Mouse (Mus musculus) urinary bladder, postnatal 14 days (tissue): ENCODE results near the gene Zyx.

Experiments
- DNase-seq: peaks from one replicate; pipeline ENCODE4 v3.0.0; 2021; ENCODE audit warnings: low spot score

The Zyx gene

GRCm38 (mm10) chr6:42370630-42371363 lies 21.4 kb downstream of the Zyx start:
- no peak for DNase-seq

DNA sequence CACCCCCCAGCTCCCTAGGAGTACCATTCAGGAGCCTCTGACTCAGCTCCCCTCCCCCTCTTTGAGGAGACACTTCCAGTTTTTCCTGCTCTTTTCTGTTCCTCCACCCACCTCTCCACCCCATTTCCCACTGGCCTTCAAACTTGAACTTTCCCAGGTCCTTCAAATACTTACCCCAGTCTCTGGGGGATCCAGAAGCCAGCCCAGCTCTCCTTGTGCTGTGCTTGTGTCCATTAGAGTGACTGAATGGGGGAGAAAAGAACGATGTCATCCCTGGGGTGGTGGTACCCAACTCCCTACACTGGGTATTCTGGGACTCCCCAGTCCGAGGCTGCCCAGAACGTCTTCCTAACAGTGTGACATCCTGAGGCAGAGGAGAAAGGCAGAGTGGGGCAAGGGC lies 22.6 kb downstream of the Zyx start:
- no peak for DNase-seq

DNA sequence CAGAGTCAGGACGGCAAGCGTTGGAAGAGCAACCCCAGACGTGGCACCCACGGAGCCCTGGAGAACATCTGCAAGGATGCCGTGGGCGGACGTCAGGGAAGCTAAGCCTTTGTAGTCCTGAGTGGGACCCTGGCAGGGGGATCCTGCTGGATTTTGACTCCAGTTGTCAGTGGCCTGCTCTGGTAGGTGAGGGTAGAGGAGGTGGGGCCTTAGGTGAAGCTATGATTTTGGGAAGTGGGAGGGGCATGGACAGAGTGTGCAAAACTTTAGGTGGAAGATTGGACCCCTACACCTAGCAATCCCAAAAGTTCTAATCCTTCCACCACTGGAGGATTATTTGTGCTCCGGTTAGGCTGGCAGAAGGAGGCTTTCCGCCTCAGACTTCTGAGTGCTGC lies 23.0 kb downstream of the Zyx start:
- no peak for DNase-seq

GRCm38 (mm10) chr6:42372816-42373547 lies 23.6 kb downstream of the Zyx start, which contains the start of gene Epha1:
Gene Epha1 (minus strand): TSS chr6:42373268.
- DNase-seq, result peak; percentile 84

- peak; percentile 55 for DNase-seq
Measured at GRCm38 (mm10) chr6:42373669-42374430, 24.4 kb downstream of the Zyx start.

DNA sequence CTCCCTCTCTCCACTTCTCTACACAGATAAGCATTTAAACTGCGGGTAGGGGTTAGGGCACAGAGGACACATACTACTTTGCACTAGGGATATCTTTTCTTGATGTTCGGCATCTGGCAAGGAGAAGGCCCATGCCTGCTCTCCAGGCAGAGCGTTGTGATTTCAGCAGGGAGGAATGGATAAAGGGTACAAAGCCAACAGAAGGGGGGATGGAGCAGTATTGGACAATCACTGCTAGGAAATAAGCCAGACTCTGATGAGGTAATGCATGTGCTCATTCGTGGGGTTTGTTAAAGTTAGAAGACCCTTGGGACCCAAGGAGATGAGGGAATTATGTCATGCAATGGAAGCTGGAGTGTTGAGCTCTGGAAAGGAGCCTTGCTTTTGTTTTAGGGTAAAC lies 25.3 kb downstream of the Zyx start:
- no peak for DNase-seq

DNA sequence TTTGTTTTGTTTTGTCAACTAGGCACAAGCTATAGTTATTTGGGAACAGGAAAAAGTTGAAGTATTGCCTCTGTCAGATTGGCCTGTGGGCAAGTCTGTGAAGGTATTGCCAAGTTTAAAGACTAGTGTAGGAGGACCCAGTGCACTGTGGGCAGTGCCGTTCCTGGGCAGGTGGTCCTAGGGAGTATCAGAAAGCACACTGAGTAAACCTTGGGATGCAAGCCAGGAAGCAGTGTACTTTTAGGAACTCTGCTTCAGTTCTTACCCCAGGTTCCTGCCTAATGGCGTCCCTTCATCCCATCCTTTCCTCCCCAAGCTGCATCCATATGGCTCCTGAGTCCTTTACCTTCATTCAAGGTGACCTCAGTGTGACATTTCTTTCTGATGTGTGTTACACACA lies 25.7 kb downstream of the Zyx start:
- no peak for DNase-seq

DNA sequence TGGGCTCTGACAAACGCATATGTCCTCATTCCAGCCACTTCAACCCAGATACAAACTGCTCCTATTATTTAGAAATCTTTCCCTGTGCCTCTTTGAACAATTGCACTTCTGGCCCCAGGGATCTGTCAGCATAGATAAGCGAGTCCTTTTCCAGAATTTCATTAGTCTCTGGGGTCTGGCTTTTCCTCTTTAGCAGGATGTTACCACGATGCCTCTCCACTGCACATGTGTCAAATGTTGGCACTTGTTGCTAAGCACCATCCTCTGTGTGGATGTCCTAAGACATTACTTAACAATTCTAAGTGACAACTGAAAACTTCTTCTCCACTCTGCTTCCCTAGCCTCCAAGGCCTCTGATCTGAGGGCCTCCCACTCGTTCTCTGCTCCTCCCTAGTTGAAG lies 26.6 kb downstream of the Zyx start:
- DNase-seq, result no peak

GRCm38 (mm10) chr6:42376504-42377019 lies 27.1 kb downstream of the Zyx start:
- no peak for DNase-seq

DNA sequence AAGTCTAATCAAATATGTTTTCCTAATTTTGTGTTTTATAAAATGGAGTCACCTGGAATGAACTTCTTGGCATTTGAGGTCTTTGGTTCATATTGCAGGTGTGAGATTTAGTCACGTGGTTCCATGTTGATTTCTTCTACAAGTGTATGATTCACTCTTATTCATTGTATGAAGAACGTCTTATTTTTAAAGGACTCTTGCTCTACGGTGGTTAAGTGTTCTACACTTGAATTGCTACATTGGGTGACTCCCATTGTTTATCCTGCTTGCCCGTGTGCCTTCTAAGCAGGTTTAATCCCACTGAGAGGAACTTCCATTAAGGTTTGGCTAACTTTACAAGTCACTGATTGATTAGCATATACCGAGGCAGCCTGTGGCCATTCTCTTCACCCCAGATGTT lies 27.9 kb downstream of the Zyx start:
- no peak for DNase-seq

DNA sequence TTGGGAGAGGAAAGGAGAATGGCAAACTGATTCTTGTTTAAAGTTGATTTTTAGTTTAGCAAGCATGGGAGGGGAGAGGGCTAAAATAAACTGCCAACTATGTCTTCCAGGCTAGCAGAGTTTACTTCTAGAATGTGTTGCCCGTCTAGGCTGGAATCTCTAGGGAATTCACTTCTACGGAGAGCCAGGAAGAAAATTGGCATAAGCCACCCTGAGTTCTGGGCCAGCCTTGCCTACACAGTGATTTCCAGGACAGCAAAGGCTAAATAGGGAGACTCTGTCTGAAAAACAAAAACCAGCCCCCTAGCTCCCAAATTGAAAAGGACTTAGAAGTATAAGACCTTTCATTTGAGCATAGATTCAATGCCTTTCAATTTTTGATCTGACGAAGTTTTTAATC lies 30.1 kb downstream of the Zyx start:
- no peak for DNase-seq

- no peak for DNase-seq
Measured at GRCm38 (mm10) chr6:42380416-42381144, 31.1 kb downstream of the Zyx start.

DNA sequence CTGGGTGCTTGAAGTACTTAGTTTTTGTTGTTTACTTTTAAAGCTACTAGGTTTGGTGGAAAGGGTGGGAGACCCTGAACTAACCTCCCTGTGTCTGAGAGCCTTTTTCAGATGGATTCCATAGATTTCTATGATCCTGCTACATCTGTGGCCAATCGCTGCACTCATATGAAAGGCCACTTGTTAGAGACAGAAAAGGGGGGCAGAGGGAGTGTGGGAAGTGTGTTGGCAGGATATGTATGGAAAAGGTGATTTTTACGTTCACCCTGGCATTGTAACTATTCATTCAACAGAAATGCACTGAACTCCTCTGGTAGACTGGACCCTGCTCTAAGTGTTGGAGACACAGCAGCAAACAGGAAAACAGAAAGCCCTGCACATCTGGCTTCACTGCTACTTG lies 31.8 kb downstream of the Zyx start:
- no peak for DNase-seq

GRCm38 (mm10) chr6:42381916-42382381 lies 32.5 kb downstream of the Zyx start:
- no peak for DNase-seq

GRCm38 (mm10) chr6:42383360-42383759 lies 33.9 kb downstream of the Zyx start:
- DNase-seq, result no peak

- DNase-seq, result no peak
Measured at GRCm38 (mm10) chr6:42385635-42386034, 36.2 kb downstream of the Zyx start.

GRCm38 (mm10) chr6:42391796-42392330 lies 42.4 kb downstream of the Zyx start:
- DNase-seq, result no peak

GRCm38 (mm10) chr6:42395960-42396809 lies 46.8 kb downstream of the Zyx start:
- DNase-seq, result peak; percentile 95

DNA sequence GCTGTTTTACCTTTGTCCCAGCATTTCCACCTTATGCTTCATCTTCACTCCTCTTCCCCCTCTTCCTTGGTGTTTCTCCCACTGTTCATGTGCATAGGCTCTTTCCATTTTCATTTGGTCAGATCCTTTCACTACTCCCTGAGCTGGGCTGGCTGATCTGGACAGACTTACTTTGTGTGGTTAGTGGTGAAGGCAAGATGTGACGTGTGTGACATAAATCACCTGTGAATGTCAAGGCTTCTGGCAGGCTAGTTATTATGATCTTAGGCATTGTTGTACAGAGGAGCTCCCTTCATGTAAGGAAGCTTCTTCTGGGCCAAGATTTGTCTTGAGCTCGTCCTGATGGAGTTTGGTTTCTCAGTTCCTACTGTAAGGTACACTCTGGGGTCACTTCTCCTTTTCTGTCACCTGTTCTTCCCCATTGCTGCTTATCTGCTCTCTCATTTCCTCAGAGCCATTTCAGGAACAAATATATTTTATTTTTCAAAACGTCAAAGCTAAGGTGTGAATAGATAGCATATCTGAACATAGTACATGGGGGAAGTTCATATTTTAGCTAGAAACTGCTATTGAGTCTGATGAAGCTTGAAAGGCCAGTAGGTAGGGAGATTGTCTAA lies 47.7 kb downstream of the Zyx start:
- no peak for DNase-seq

DNA sequence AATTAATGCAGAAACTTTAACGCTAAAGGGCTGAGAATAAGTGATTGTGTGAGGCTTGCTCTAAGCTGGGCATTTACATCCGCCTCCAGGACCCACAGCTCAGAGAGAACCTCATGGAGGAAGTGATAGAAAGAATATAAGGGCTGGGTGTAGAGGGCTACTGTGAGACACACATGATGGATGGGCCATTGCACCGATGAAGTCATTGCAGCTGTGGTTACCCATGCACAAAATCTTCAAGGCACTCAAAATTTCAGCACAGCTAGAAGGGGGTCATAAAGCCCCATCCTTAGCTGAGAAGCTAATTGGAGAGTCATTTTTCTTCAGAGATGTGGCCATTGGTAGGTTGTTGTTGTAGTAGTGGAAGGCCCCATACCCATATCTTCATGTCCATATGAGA lies 48.9 kb downstream of the Zyx start:
- DNase-seq, result no peak
